Mouse (Mus musculus): ENCODE results near the gene Ttc39b.
A peak's percentile ranks its signal among the peaks of the same experiment; 100 is the strongest.

- TF ChIP-seq ZC3H11A (IDR thresholded peaks at IDR 0.05; ENCODE audit: borderline replicate concordance, low read depth, low read length) (no peak), MAFK (IDR thresholded peaks at IDR 0.05; ENCODE audit: insufficient read depth, low read depth, low read length) (peak; percentile 65), ZNF384 (IDR thresholded peaks at IDR 0.05; ENCODE audit: low read depth, low read length) (no peak)
These were observed 50.4 kb downstream of the Ttc39b start for GRCm38 (mm10) chr4:83273616-83274050.
